Mouse (Mus musculus): ENCODE results near the gene Med6.

Gene Med6

DNA sequence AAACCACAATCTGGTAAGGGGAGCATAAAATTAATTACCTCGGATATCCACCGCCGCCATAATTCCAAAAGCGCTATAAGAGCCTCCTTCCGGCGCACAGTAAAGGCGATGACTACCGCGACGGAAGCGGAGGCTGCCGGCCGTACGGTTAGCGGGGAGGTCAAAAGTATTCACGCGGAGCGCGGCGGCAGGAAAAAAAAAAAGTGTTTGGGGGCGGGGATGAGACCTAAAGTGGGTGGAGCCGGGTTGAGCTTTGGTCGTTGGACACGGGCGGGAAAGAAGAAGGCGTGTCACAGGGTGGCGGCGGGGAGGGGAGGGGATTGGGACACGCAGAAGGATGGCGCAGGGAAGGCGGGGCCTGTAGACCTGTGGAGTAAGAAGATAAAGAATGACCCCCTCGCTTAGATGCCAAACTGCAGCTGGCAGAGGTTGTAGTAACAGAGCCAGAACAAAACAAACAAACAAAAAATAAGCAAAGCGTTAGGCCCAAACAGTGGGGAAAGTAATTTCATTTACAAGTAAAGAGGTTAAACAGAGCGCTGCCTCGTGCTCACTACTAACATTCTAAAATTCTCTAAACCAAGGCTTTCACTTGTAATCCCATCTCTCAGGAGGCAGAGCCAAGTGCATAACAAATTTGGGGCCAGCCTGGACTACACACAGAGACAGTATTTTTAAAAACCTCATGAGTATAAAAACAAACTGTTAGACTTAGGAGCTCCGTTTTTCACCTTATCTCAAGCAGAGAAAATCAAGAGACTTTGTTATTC lies at the start of gene Med6:
TSS of gene Med6 (minus strand) at position 107 of the 770 bp plus-strand sequence.
- DNase-seq, result peak; percentile 97 to 98

DNA sequence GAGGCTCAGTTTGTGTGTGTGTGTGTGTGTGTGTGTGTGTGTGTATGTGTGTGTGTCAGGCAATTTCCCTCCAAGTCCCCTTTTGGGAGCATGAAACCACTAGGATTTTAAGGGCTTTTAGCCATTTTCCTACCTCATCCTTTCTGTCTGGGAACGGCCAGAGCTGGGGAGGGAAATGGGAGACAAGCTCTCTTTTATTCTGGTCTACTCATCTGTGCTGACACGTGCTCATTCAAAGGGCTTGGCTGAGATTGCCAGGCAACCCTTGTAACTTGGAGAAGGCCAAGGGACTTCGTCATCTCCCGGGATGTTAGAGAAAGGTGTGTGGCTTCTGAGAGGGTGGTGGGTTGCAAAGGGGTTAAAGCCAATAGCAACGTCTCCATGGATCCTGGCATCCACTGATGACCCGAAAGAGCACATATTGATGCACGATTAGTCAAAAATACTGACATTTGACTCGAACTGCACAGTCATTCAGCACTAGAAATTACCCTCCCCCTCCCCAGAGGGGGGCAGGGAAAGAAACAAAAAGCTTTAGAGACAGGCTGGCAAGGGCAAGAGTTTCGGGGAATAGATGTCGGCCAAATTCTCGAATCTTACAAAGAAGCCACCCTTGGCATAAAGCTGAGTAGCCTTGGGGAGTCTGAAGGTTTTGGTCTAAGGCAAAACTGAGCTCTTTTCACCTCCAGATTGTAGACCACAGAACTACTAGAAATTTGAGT lies 47.7 kb upstream of the Med6 start:
- DNase-seq, result peak; percentile 20 to 57

DNA sequence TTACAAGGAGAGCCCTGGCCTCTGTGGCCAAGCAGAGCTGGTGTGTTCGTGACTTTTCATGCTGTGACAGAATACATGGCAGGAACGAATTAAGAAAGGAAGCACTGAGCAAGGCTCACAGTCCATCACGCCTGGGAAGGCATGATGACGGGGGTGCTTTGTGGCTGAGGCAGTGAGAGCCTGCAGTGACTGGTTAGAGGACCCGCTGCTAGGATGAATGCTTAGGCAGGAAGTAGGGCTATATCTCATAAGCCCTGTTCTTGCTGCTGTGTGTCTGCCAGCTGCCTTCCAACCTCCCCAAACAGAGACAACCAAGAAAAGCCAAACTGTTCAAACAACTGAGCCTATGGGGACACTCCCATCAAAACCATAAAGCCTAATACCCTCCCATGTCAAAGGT lies 45.8 kb upstream of the Med6 start:
- DNase-seq, result no peak

DNA sequence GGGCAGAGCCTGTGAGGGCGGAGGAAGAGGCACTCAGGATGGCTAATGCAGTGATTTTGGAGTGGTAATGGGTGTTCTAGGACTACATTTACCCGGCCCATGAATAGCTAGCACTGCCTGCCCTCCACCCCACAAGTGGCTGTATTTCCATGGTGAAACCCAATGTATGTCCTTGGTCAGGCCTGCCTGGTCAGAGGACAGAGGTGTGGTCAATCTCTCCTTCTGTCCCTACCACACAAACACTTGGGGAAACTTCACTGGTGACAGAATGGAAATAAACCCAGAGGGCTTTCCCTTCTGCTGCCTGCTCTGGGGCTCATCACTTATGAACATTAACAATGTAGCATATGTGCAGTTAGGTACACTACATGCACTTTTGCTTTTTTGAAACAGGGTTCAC lies 38.4 kb upstream of the Med6 start:
- no peak for DNase-seq

DNA sequence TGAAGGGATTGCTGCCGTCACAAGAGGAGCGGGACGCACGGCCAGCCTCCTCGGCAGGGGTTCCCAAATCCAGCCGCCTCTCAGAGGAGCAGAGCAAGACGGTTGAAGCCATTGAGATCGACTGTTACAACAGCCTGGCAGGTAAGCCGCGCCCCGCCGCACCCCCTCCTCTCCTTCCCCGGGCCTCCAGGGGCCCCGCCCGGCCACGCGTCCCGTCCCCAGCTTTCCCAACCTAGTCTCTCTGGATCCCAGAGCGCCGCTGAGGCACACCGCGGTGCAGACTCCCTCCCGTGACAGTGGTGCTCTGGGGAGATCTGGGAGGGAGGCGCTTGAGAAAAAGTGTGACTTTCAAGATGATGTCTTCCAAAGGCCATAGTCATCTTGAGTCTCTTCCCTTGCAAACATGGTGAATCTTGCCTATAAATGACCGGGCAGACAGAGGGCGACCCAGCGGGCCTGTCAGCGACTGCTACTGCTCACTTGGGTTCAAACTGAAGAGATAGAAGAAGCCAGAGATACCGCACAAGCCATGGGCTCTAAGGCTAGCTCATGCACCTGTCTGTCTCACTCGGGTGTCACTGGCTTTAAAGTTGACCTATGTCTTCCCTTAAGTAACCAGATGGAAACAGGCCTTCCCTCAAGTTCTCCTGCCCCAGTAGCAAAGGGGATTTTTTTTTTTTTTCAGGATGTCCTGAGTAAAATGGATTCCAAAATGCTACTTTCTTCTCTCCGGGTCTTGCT lies 37.0 kb upstream of the Med6 start:
- peak; percentile 74 to 78 for DNase-seq

DNA sequence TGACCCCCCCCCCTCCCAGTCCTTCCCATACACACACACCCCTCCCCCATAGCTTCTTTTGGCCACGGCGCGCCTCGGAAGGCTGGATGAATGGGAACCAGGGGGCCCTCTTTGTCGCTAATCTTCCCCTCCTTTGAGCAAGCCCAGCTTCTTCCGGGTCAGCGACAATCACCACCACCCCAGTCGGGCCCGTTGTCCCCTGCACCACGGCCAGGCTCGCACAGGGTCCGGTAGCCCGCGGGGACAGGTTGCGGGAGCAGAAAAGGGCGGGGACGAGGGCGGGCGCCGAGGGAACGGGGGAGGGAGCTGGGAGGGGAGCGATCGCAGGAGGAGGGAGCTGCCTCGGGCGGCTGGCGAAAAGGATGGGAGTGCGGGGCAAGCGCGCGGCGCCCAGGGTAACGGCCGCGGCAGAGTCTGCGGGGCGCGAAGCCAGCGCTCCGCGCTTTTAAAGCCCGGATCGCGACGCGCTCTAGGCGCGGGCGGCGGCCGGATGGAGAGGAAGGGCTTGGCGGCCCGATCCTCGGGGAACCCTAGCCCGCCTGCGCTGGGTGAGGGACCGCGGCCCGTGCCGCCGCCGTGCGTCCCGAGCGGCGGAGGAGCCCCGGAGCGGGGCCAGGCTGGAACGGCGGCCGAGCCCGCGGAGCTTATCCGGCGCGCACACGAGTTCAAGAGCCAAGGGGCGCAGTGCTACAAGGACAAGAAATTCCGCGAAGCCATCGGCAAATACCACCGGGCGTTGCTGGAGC lies 36.3 kb upstream of the Med6 start, which contains the start of gene Ttc9:
TSS of gene Ttc9 (plus strand) at position 335 of the 746 bp plus-strand sequence.
- peak; percentile 85 for DNase-seq

DNA sequence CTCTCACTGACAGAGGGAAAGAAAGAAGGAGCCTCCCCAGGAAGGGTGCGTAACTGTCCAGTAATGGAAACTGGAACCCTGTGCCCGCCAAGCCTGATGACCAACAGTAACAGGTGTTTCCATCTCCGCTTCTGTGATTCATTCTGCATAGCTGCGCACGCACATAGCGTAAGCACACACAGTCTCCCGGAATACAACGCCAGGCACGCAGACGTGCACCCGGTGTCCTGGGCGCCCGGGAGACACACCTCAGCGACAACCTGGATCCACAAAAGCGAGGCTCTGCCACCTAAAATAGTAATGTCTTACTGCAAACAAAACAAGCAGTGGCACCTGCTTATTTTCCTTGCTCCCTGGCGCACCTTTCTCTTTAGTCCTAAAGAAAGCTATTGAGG lies 35.7 kb upstream of the Med6 start:
- peak; percentile 80 to 82 for DNase-seq

DNA sequence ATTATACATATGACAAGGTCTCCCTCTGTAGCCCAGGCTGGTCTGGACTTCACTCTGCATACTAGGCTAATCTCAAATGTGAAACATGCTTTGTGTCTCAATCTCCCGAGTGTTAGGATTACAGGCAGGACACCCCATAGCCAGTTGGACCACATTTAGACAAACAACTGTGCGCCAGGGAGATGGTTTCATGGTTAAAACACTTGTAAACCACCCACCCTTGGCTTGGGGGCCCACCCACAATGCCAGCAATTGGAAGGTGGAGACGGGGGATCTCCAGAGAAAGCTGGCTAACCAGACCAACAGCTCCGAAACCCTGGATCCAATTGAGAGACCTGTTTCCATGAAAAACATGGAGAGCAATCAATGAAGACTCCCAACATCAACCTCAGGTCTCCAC lies 33.3 kb upstream of the Med6 start:
- no peak for DNase-seq

DNA sequence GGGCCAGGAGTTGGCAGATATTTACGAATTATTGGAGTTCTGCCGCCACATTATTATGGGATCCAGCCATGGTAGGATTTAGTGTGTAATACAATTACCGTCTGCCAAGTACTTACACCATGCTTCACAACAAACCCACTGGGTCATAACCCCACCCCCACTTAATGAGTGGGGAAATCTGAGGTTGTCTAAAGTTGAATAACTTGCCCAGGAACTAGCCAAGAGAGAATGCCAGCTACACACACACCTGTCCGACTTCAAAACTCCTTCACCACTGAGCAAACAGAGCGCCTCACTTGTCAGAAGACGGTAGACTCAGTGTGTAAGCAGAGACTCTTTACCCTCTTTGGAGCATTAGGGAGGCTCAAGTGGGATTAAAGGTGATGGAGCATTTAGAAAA lies 32.6 kb upstream of the Med6 start:
- no peak for DNase-seq

DNA sequence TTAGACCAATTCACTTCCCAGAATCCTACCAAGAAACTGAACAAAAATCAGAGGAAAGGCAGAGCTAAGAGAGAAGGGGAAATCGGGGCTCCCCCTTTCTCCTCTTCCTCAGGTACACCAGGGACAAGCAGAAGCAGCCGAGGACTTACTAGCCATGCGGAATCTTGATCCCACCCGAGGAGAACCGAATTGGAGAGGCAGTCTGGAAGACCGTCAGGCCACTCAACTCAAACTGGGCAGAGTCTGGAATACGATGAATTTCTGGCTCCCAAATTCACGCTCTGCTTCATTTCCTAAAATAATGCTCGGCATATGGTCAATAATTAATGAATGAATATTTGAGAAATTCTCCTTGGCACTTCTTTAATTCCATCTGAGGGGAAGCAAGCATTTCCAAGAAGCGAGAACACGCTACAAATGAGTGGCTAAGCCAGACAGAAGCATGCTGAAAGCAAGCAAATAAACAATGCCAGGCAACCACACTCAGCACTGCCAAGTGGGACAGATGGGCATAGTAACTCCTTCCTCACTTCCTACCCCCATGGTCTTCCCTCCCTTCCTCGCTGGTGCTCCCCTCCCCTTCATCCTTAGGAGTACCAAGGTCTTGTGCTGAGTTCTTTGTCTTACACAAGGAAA lies 31.5 kb upstream of the Med6 start:
- peak; percentile 80 to 84 for DNase-seq

DNA sequence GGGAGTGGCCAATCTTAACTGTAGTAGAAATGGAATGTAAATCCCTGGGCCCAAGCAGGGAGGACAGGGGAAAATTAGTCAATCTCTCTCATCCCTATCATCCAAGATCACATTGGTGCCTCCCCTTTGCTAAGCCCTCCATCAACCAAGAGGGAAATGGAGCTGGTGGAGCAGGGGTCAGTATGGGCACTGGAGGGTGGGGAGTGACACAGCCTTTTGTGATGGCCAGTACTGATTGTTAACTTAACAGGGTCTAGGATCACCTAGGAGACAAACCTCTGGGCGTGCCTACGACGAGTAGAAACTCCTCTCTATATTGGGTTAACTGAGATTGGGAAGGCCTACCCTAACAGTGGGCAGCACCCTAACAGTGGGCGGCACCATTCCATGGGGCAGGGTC lies 28.6 kb upstream of the Med6 start:
- no peak for DNase-seq

DNA sequence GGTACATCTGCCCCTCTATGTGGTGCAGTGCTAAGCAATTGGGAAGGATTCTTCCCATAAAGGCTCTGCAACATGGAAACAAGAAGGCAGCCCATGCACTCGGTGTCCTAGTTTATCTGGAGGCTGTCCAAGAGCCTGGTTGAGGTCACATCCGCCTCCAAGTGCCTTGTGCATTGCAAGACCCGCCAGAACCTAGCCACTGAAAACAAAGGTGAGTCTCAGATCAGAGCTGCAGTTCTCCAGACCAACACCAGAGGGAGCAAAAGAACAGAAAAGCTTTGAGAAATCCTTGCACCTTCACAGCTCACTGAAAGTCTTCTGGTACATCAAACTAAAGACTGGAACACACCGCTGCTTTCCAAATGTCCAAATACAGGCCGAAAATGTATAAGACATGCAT lies 24.5 kb upstream of the Med6 start:
- DNase-seq, result peak; percentile 91 to 95

DNA sequence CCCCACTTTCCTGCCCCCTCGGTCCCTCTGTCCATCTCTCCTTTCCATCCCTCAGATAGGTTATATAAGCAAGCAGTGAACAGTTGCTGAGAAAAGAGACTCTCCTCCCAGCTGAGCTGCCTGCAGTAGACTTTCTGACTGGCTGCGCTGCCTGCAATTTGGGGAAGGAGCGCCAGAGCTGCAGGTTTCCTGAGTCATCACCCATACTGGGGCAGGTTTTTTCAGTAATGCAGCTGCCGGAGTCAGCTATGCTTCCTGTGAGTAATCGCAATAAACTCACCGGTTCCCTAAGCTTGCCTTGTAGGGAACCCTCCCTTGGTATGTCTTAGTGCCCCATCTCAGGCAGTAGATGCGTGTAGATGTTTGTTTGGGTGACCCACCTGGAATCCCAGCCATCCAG lies 22.2 kb upstream of the Med6 start:
- no peak for DNase-seq

DNA sequence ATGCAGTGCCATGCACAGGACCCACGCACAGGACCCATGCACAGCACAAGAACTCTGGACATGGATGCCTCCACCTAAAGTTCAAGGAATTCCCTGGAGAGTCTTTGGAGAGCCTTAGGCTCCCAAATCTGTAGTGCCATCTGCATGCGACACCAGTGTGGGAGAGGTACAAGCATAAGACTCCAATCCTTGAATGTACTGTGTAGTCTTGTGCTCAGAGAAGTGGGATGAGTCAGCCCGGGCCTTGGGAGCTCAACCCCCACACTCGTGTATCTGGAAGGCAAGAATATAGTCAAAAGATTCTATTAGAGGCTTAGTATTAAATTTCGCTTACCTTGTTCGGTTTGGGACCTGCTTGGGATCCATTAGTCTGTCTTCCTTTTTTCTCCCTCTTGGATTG lies 21.0 kb upstream of the Med6 start:
- no peak for DNase-seq

DNA sequence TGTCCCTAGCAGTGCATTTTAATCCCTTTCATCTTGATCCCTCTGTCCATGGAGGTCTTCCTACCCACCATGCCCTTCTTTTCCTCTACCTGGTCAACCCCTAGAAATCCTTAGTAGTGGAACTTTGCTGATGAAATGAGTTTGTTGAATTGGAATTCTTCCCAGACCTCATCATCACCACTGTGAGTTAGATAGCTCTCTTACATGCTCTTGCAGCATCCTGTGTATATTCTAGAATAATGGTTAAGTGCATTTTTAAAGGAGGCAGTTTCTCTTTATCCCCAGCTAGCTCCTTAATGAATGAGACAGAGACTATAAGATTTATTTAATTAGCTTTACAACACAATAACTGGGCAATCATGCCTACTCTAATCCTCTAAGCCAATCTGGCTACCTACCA lies 14.6 kb upstream of the Med6 start:
- no peak for DNase-seq

DNA sequence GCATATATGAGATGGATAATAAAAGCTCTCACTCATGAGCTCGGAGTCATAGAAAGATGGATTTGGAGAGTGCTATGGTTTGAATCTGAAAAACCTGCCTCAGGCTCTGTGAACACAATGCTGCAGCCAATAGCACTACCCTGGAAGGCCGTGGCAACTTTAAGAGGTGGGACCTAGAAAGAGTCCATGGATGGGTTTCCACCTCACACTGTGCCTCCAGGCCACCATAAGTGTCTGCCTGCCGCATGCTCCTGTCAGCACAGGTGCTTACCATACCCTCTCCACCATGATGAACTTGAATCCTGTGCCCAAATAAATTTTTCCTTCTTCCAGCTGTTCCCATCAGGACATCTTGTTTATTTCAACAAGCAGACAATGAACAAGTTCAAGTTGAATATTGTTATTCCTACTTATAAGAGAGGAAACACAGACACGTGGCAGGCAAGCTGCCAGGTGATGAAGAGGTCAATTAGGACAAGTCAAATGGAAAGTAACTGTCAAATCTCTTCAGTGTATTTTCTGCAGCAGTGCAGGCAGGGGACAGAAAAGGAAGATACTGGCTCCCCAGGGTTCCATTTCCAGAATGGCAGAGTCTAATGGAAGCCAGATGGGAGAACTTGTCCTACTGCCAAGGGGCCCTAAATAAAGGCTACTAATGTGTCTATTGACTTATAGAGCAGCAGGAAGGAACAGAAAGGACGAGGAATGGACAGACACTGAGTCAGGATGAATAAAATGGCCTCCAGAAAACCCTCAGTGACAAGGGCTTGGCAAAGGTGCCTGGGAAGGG lies 10.4 kb upstream of the Med6 start:
- peak; percentile 18 to 32 for DNase-seq

DNA sequence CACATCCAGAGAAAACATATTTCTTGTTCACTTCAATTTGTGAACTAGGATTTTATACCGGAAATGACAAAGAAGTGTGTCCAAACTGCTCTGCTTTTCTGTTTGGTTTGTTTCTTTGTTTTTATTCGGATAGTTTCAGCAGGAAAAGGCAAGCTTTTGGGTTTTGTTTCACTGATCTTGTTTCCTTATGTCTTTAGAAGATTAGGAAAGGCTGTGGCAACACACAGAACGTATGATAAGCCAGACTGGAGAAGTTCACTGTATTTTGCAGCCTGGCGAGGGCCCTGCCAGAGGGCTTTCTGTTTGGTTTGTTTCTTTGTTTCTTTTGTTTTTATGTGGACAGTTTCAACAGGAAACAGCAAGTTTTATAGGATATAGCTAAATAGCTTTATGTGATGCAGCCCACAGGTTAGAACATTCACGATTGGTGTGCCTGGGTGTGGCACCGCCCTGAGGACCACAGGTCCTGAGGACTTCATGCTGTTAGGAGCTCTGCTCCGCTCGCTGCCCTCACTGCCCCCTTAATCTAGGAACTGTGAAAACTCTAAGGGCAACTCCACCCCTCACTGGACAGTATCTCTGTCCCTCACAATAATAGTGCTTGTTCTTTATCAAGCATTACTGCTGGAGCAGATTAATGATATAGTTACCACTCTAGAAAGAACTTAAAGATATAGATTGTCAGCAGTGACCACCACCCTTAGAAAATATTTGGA lies 1.9 kb upstream of the Med6 start:
- no peak for DNase-seq

DNA sequence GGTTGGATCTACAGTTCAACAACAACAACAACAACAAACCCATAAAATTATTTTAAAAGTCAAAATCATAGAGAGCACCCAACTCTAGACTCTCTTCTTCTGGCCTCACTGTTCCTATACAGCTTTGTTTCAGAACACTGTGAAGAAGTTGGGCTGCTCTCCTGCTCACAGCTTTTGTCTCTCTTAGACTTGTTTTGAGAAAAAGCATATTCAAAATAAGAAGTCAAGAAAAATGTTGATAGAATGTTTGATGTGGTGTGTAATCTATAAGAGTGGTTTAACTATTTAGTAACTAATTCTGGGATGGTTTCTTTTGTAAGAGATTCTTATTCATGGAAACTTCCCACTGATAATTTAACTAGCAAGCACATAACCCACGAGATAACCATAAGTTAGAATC lies 26.4 kb downstream of the Med6 start, which contains the start of gene Adam21:
TSS of gene Adam21 (minus strand) at position 101 of the 400 bp plus-strand sequence.
- DNase-seq, result no peak

DNA sequence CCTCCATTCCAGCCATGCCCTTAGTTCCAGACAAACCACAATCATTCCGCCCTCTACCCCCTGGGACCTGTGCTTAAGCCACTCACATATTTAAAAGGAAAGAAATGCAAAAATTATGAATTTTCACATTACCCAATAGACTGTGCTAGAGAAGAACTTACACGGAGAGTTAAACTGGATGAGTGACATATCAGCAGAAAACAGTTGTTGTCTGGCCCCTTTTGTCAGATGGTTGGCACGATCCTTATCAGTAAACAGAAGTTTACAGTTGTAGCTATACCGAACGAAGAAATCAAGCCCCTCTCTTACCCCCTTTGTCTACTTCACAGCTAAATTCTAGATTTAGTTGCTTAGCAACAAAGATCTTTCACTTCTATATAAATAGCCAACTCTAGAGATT lies 26.9 kb downstream of the Med6 start:
- no peak for DNase-seq

DNA sequence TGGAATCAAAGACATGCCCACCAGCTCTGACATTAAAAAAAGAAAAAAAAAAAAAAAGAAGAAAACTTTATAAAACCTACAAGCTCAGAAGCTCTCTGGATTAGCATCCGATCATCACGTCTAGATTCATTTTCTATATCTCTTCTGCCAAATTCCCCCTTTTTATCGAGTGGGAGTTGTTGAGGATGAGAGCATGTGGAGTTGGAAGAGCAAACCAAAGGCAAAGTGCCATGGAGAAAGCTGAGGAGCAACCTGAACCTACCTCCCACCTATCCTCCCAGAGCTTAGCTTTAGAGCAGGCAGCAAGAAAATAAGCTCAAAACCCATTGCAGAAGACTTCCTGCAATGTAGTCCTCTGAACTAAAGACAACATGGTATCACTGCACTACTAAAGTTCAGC lies 30.6 kb downstream of the Med6 start:
- no peak for DNase-seq

DNA sequence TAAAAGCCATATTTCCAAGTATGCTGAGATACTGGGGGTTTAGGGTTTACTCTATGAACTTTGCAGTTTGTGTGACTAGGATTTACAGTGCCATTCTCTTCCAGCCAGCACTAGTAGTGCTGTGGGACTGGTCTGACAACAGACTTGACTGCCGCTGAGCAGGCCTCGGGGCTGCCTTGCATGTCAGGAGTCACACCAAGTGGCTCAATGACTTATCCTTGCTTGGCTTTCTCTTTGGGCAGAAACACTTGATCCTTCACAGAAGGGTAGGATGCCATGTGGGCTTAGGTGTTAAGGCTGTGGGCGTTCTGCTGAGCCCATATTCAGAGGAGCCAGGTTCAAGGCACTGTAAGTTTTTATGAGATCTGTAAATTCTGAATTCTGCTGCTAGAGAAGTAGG lies 45.5 kb downstream of the Med6 start:
- no peak for DNase-seq

Data from cerebellum, postnatal 10 days (tissue).